In the genomic region with DNA sequence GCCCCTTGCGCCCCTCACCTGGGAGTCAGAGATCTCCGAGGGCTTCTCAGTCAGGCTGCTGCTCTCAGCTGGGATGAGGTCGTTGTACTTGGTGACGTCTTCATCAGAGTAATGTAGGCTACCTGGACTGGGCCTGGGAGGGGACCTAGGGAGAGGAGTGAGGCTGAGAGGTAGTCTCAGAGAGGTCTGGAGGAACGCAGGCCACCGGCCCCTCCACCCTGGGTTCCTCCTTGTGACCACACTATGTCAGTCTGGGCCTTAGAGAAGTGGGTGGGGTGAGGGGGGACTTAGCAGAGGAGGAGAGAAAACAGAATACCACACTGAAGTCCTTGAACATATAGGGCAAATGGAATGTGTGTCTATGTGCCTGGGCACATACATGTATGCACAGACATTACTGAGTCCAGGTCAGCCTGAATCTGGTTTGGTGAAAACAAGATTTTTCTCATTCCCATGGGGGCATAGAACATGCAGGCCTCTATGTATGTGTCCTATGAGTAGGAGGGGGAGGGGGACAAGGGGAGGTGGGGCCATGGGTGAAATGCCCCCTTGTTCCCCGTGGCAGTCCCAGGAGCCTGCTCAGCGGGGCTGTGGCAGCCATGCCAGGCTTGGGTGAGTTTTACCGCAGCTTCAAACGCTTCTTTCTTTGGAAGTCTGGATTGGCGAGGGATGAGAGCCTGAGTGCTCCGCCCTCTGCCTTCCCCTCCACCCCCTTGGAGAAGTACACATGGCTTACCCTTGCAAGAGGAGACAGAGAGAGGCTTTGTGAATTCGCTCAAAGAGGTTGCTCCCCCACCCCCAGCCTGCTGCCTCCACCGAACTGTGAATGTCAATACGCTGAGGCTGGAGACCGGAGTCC, we compare ENCODE assay signal across 10 mouse cellular contexts. TPM values are rescaled to one million over a fixed set of nuclear protein-coding genes. Genes with fewer than 3 reads are reported as not detected.
A peak's percentile ranks its signal among the peaks of the same experiment; 100 is the strongest.
DNase-seq lines count a peak whose midpoint lies in the region; ATAC-seq and TF ChIP-seq lines count a peak whose summit lies in the region.
"Had no signal": no experiment of that assay in that cellular context is flagged by ENCODE, and none has a peak within 500 bp of the region (broad histone marks: within the 10 kb centered on the region; RNA-seq: fewer than 3 reads in every experiment).

No protein-coding gene starts in this region.

- no peaks in the 10 kb centered on the region for H3K27me3 ChIP-seq in heart, embryonic 10.5 days (ENCODE audit: insufficient read depth, poor library complexity, severe bottlenecking)
- H3K27me3 ChIP-seq in hindbrain, embryonic 13.5 days: no peaks in the 10 kb centered on the region
- H3K27me3 ChIP-seq in midbrain, embryonic 10.5 days (ENCODE audit: low read depth, poor library complexity, severe bottlenecking): peaks cover 5% of the 10 kb centered on the region; the same call in 1 of the 2 replicates
- H3K27me3 ChIP-seq in heart, adult 2 months (ENCODE audit: control insufficient read depth, insufficient read depth, low read length): no peaks in the 10 kb centered on the region

- no peak for TF ChIP-seq POLR2A in heart, adult 2 months (IDR thresholded peaks at IDR 0.05; ENCODE audit: insufficient read depth, low read depth, low read length)

- WGBS in heart, embryonic 10.5 days: 59% methylated on average over 16 of the region's 16 CpGs
- WGBS in hindbrain, embryonic 13.5 days: 33% methylated on average over 16 of the region's 16 CpGs
- 36% methylated on average over 16 of the region's 16 CpGs for WGBS in midbrain, embryonic 10.5 days
- 85% methylated on average over 16 of the region's 16 CpGs for WGBS in heart, adult 2 months

- no peak overlapping the region for H3K4me2 ChIP-seq in hindbrain, embryonic 13.5 days
- H3K4me2 ChIP-seq: liver, embryonic 12.5 days had no signal

- no peak for TF ChIP-seq CTCF in heart, adult 2 months (IDR thresholded peaks at IDR 0.05)

- no peaks in the 10 kb centered on the region for H3K79me2 ChIP-seq in heart, adult 2 months (replicated peaks; ENCODE audit: control insufficient read depth, insufficient read depth, low read length)

- 0 out of 2 replicates have a peak, but pooled peaks have one; percentile 26 for ATAC-seq in common myeloid progenitor, adult 5-6 weeks (replicated peaks; ENCODE audit: low read depth, poor library complexity, severe bottlenecking)
- ATAC-seq in hindbrain, embryonic 13.5 days (ENCODE audit: low FRiP score): peak; percentile 59
- ATAC-seq: liver, embryonic 12.5 days had no signal

- no peak for DNase-seq in heart, embryonic 10.5 days (ENCODE audit: low spot score)
- DNase-seq in heart, postnatal 36 days: no peak
- DNase-seq in midbrain, embryonic 10.5 days (ENCODE audit: low spot score): peak; percentile 48
- DNase-seq in heart, adult 2 months: no peak
- DNase-seq in adrenal gland, postnatal 14 days: no peak
- no peak for DNase-seq in heart, adult 9 months (ENCODE audit: low spot score in 2 of 2)
- DNase-seq: adrenal gland, postnatal 25 days had no signal

- peaks cover 7% of the 10 kb centered on the region; the same call in 1 of the 2 replicates for H3K36me3 ChIP-seq in heart, embryonic 10.5 days
- peaks cover 16% of the 10 kb centered on the region for H3K36me3 ChIP-seq in hindbrain, embryonic 13.5 days
- H3K36me3 ChIP-seq in midbrain, embryonic 10.5 days: peaks cover 25% of the 10 kb centered on the region
- no peaks in the 10 kb centered on the region for H3K36me3 ChIP-seq in heart, adult 2 months (ENCODE audit: control insufficient read depth, insufficient read depth, low read length)

- no peak overlapping the region for H3K9ac ChIP-seq in hindbrain, embryonic 13.5 days
- no peak overlapping the region for H3K9ac ChIP-seq in heart, adult 2 months (ENCODE audit: low read depth, low read length)
- H3K9ac ChIP-seq: liver, embryonic 12.5 days had no signal

- no peak overlapping the region for H3K4me3 ChIP-seq in heart, embryonic 10.5 days
- H3K4me3 ChIP-seq in hindbrain, embryonic 13.5 days: no peak overlapping the region
- H3K4me3 ChIP-seq in midbrain, embryonic 10.5 days: peak overlapping the region; percentile 30
- H3K4me3 ChIP-seq in heart, adult 2 months: no peak overlapping the region
- H3K4me3 ChIP-seq: liver, embryonic 12.5 days had no signal

- intact Hi-C loops in heart, postnatal 36 days (cut with DNase I): no loop called here
- intact Hi-C loops in heart, adult 2 months (cut with DNase I): no loop called here

- H3K27ac ChIP-seq in heart, embryonic 10.5 days: peak overlapping the region; percentile 31; the same call in 1 of the 2 replicates
- H3K27ac ChIP-seq in hindbrain, embryonic 13.5 days: peak overlapping the region; percentile 74
- peak overlapping the region; percentile 86 for H3K27ac ChIP-seq in midbrain, embryonic 10.5 days (replicated peaks)
- H3K27ac ChIP-seq in heart, adult 2 months: no peak overlapping the region
- H3K27ac ChIP-seq: liver, embryonic 12.5 days had no signal

- no peak for TF ChIP-seq EP300 in heart, adult 2 months (IDR thresholded peaks at IDR 0.05; ENCODE audit: insufficient read depth, low read depth, low read length)

- H3K9me3 ChIP-seq in heart, embryonic 10.5 days: no peaks in the 10 kb centered on the region
- no peaks in the 10 kb centered on the region for H3K9me3 ChIP-seq in hindbrain, embryonic 13.5 days
- H3K9me3 ChIP-seq in midbrain, embryonic 10.5 days (replicated peaks): no peaks in the 10 kb centered on the region
- H3K9me3 ChIP-seq: liver, embryonic 12.5 days had no signal

- H3K4me1 ChIP-seq in heart, embryonic 10.5 days: peaks cover 49% of the 10 kb centered on the region
- H3K4me1 ChIP-seq in hindbrain, embryonic 13.5 days (replicated peaks): peaks cover 45% of the 10 kb centered on the region
- H3K4me1 ChIP-seq in midbrain, embryonic 10.5 days: peaks cover 58% of the 10 kb centered on the region
- peaks cover 9% of the 10 kb centered on the region for H3K4me1 ChIP-seq in heart, adult 2 months (ENCODE audit: control insufficient read depth, insufficient read depth, low read length)

RNA-seq across cellular contexts. Expression of a gene that starts 39.9 kb away (rescaled TPM):
- polyA plus RNA-seq in heart, embryonic 10.5 days (2016; fragmentation: Nextera tagmentation; extraction: Ambion mirVana): 30.4 and 45.4 TPM in 2 replicates
- 10 to 100 TPM; 16.5 to 20.5 TPM for total RNA-seq in heart, postnatal 36 days (2021)
- 10.9 and 12.4 TPM in 2 replicates for total RNA-seq in common myeloid progenitor, adult 5-6 weeks (2017)
- polyA plus RNA-seq in hindbrain, embryonic 13.5 days (2015; fragmentation: Nextera tagmentation; extraction: Ambion mirVana): 73.0 and 73.7 TPM in 2 replicates
- 91.4 and 105 TPM in 2 replicates for polyA plus RNA-seq in midbrain, embryonic 10.5 days (2016; fragmentation: Nextera tagmentation; extraction: Ambion mirVana)
- total RNA-seq in heart, adult 2 months (2021): 10 to 100 TPM; 20.6 to 23.2 TPM
- polyA plus RNA-seq in heart, adult 2 months (2012; rRNA removed): 12.3 and 12.9 TPM in 2 replicates
- 76.8 and 82.7 TPM in 2 replicates for total RNA-seq in adrenal gland, postnatal 14 days (2021)
